Mouse (Mus musculus) heart, embryonic 16.5 days (tissue): ENCODE results near the gene Ttc30b. TPM values are rescaled to one million over a fixed set of nuclear protein-coding genes. Genes with fewer than 3 reads are reported as not detected.
"Not testable (repeated sequence)": the region's sequence is repeated elsewhere in the genome, so short reads cannot be mapped to it uniquely, and the experiment has no call there.

Experiments used
- ATAC-seq: fragments of 200-750 bp; cut with Nextera tagmentation; replicated peaks from 2 replicates; pipeline ENCODE4 v1.8.0; 2017; ENCODE audit warnings: moderate number of reproducible peaks; ENCODE audit not compliant: insufficient read depth, low FRiP score; ENCODE audit errors: extremely low read depth
- H3K27ac ChIP-seq: fragments of 300-500 bp; sonication (generic); 2 replicates; pipeline ENCODE4 v1.5.1; 2014; ENCODE audit warnings: mild to moderate bottlenecking, low read length, control low read depth, moderate library complexity
- H3K27me3 ChIP-seq: fragments of 300-500 bp; sonication (generic); 2 replicates; pipeline ENCODE4 v1.6.1; 2014; ENCODE audit warnings: low read length, mixed read lengths; ENCODE audit not compliant: control insufficient read depth, insufficient read depth
- H3K36me3 ChIP-seq: fragments of 300-500 bp; sonication (generic); 2 replicates; pipeline ENCODE4 v1.6.1; 2014; ENCODE audit not compliant: control insufficient read depth, insufficient read depth
- H3K4me1 ChIP-seq: fragments of 300-500 bp; sonication (generic); 2 replicates; pipeline ENCODE4 v1.6.1; 2014; ENCODE audit warnings: low read length, mixed read lengths; ENCODE audit not compliant: control insufficient read depth, insufficient read depth
- H3K4me2 ChIP-seq: fragments of 300-500 bp; sonication (generic); 2 replicates; pipeline ENCODE4 v1.6.1; 2014; ENCODE audit warnings: low read depth, mild to moderate bottlenecking, control low read depth, low read length
- H3K4me3 ChIP-seq: fragments of 300-500 bp; sonication (generic); 2 replicates; pipeline ENCODE4 v1.5.1; 2014; ENCODE audit warnings: mild to moderate bottlenecking, control low read depth, low read length
- H3K9ac ChIP-seq: fragments of 300-500 bp; sonication (generic); 2 replicates; pipeline ENCODE4 v1.6.1; 2014; ENCODE audit warnings: low read length, control low read depth
- H3K9me3 ChIP-seq: fragments of 300-500 bp; sonication (generic); replicated peaks from 2 replicates; pipeline ENCODE4 v1.6.1; 2016; ENCODE audit warnings: low read length; ENCODE audit not compliant: control insufficient read depth
- WGBS: fragments of 180-500 bp; shearing (Covaris S2); extraction: QIAGEN DNeasy Blood & Tissue Kit; methylation state at CpG from one replicate; pipeline ENCODE4 v1.1.7; 2014; 5-methylcytosine and 5-hydroxymethylcytosine counted together
- polyA plus RNA-seq: library from polyadenylated mRNA; unstranded; fragments of >200 nt; fragmentation: Nextera tagmentation; extraction: Ambion mirVana; gene quantifications from 2 replicates; pipeline ENCODE4 v1.2.1, GENCODE M21; 2015

Gene Ttc30b
- polyA plus RNA-seq, 1 experiment from 2014 or later, result 12.3 TPM

- WGBS, result 21% methylated on average over 16 of the region's 24 CpGs
- H3K9me3 ChIP-seq, H3K4me1 ChIP-seq, H3K27ac ChIP-seq, H3K9ac ChIP-seq, H3K36me3 ChIP-seq, H3K27me3 ChIP-seq: not testable (repeated sequence)
- H3K4me2 ChIP-seq, result peak within 1 kb of the TSS; percentile 37; the same call in 1 of the 2 replicates
- 0 out of 2 replicates have a peak within 1 kb of the TSS, but pooled peaks have one; percentile 8 for H3K4me3 ChIP-seq
- ATAC-seq, result 0 out of 2 replicates have a peak, but pooled peaks have one; percentile 26
These were observed 39.5 kb upstream of the Ttc30b start, which contains the start of gene Ttc30a2 for GRCm38 (mm10) chr2:75977752-75978368. Gene Ttc30a2 (minus strand): TSS chr2:75978170.

DNA sequence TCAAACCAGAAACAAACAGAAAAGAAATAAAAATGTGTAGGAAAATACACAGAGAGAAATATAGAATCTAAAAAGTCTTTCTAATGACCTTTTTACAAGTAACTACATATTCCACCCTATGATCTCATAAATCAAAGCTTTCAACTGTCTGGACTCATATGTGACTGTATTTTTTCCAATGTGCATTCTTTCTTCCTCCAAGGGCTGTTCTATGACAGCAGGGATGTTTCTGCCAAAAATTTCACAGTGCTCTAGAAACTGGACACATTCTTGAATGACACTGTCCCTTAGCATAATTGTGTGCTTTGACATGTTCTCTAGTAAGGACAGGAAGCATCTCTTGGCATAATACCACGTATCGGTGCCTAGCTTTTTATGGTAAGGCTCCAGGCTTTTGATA, 37.7 kb upstream of the Ttc30b start:
- not testable (repeated sequence) for H3K4me3 ChIP-seq, H3K4me1 ChIP-seq, H3K36me3 ChIP-seq, H3K27me3 ChIP-seq, H3K27ac ChIP-seq, H3K9ac ChIP-seq, H3K9me3 ChIP-seq, H3K4me2 ChIP-seq, ATAC-seq
- 61% methylated on average over 2 of the region's 2 CpGs for WGBS

DNA sequence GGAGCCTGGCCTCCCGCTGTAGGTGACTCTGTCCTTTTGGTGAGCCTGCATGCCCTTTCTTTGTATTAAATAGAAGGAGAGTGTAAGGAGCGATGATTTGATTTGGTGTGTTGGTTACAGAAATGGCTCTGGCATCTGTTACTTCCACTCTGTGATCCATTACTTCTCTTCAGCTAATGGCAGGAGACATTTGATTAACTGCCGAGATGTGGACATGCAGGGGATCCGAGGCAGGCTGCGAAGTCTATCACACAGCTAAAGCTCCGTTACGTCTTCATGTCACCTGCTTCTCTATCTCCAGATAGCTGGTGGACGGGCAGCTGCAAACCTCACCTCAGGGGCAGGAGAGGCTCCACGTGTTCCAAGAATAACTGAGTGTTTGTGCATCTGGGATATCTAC, 35.7 kb upstream of the Ttc30b start:
- no peak overlapping the region for H3K9ac ChIP-seq
- no peak overlapping the region for H3K27ac ChIP-seq
- no peaks in the 10 kb centered on the region for H3K9me3 ChIP-seq
- no peaks in the 10 kb centered on the region for H3K27me3 ChIP-seq
- no peak overlapping the region for H3K4me2 ChIP-seq
- H3K4me1 ChIP-seq, result no peaks in the 10 kb centered on the region
- no peak for ATAC-seq
- no peaks in the 10 kb centered on the region for H3K36me3 ChIP-seq
- no peak overlapping the region for H3K4me3 ChIP-seq
- 46% methylated on average over 9 of the region's 9 CpGs for WGBS

GRCm38 (mm10) chr2:75964972-75965371, 26.6 kb upstream of the Ttc30b start:
- Histone ChIP-seq H3K27ac (peak overlapping the region; percentile 15; the same call in 1 of the 2 replicates), H3K4me3 (peak overlapping the region; percentile 35), H3K9me3 (no peaks in the 10 kb centered on the region), H3K36me3 (no peaks in the 10 kb centered on the region), H3K4me2 (peak overlapping the region; percentile 57), H3K9ac (peak overlapping the region; percentile 44), H3K27me3 (no peaks in the 10 kb centered on the region), H3K4me1 (peaks cover 17% of the 10 kb centered on the region)
- ATAC-seq, result peak; percentile 61
- 18% methylated on average over 5 of the region's 5 CpGs for WGBS

DNA sequence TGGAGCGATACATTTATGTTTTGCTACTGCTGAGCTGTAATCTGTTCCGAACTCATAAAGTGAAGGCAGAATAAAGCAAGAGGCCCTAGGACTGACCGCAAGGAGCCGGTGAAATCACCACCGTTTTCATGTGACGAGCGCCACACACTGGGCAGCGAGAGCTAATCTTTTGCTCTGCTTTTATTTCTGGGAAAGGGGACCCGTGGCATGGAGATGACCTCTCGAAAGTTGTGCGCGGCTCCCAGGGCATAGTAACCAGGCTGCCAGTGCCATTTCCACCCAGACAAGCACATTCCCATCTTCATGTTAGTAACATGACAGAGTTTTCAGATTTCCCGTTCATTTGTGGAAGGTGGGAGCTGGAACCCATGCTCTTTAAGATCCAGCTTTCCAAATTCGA, 26.1 kb upstream of the Ttc30b start:
- Histone ChIP-seq H3K9ac (peak overlapping the region; percentile 44), H3K4me1 (peaks cover 22% of the 10 kb centered on the region), H3K4me2 (peak overlapping the region; percentile 57), H3K4me3 (peak overlapping the region; percentile 35), H3K27ac (peak overlapping the region; percentile 15), H3K36me3 (no peaks in the 10 kb centered on the region), H3K27me3 (no peaks in the 10 kb centered on the region), H3K9me3 (no peaks in the 10 kb centered on the region)
- ATAC-seq, result peak; percentile 47; the same call in 1 of the 2 replicates
- 8% methylated on average over 14 of the region's 14 CpGs for WGBS

DNA sequence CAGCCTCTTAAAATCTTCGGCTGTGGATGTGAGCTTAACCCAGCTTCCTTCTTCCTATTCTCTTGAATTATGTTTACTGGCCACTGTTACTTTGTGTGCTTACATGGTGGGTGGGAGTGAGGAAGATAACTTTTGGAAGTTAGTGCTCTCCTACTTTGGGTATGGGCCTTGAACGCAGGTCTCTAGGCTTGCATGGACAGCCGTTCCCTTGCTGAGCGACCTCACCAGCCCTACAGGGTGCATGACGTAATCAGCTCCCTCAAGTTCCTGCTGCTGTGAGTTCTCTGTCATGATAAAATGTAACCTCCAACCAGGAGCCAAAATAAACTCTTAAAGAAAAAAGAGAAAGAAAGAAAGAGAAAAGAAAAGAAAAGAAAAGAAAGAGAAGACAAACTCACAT, 25.7 kb upstream of the Ttc30b start:
- 51% methylated on average over 5 of the region's 5 CpGs for WGBS
- H3K4me3 ChIP-seq, result peak overlapping the region; percentile 35
- H3K27ac ChIP-seq, result no peak overlapping the region

DNA sequence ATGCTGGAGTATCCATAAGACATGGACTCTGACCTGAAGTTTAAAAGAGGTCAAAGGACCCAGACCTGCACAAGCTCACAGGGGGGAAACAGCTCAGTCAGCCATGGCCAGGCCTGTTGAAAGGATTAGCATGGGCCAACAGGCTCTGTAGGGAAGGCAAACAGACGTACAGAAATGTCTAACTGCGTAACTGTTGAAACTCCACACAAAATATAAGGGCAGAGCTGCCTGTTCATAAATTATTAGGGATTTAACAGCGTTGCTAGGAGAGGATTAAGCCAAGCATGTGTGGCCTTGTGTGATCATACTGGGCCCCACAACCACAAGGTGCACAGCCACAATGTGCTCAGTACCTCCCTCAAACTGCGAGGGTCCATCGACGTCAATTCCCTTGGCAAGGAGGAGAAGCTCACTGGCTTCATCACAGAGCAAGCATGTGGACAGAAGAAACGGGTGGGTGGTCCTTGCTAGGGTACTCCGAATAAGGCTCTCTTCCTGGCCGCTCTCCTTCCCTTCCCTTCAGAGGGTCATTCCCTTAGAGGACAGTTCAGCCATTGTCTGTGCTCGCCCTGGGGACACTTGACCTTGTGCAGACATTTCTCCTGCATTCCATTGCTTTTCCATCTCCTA, 24.9 kb upstream of the Ttc30b start:
- Histone ChIP-seq H3K9ac (no peak overlapping the region), H3K4me3 (no peak overlapping the region), H3K4me1 (peaks cover 29% of the 10 kb centered on the region), H3K9me3 (no peaks in the 10 kb centered on the region), H3K27ac (no peak overlapping the region), H3K27me3 (no peaks in the 10 kb centered on the region), H3K4me2 (no peak overlapping the region), H3K36me3 (no peaks in the 10 kb centered on the region)
- no peak for ATAC-seq
- WGBS, result 76% methylated on average over 10 of the region's 10 CpGs

More for the DNA sequence above, 25.7 kb upstream of the Ttc30b start:
- Histone ChIP-seq H3K9ac (peak overlapping the region; percentile 44), H3K36me3 (no peaks in the 10 kb centered on the region), H3K9me3 (no peaks in the 10 kb centered on the region), H3K4me1 (peaks cover 26% of the 10 kb centered on the region), H3K4me2 (peak overlapping the region; percentile 57), H3K27me3 (no peaks in the 10 kb centered on the region)
- ATAC-seq, result no peak

GRCm38 (mm10) chr2:75960366-75961330, 22.3 kb upstream of the Ttc30b start:
- peak; percentile 34; the same call in 1 of the 2 replicates for ATAC-seq
- 42% methylated on average over 15 of the region's 15 CpGs for WGBS

More at GRCm38 (mm10) chr2:75960366-75961330, 22.3 kb upstream of the Ttc30b start:
- peak overlapping the region; percentile 64 for H3K27ac ChIP-seq
- no peak overlapping the region for H3K9ac ChIP-seq
- H3K36me3 ChIP-seq, result no peaks in the 10 kb centered on the region
- peaks cover 32% of the 10 kb centered on the region for H3K4me1 ChIP-seq
- no peaks in the 10 kb centered on the region for H3K9me3 ChIP-seq
- peak overlapping the region; percentile 36; the same call in 1 of the 2 replicates for H3K4me2 ChIP-seq
- no peaks in the 10 kb centered on the region for H3K27me3 ChIP-seq
- no peak overlapping the region for H3K4me3 ChIP-seq
